Mouse (Mus musculus) cerebellum, adult 2 months (tissue): ENCODE measurements at regions not wholly inside any gene's neighbourhood (a gene's known extent, or its start where the extent isn't known, plus 50 kb on each side); places are given as distances from the start of the nearest gene placed in this dataset.

Source experiments
- CTCF ChIP-seq: fragments of 200-500 bp; IDR thresholded peaks from 2 replicates; pipeline ENCODE4 v1.5.1; 2011; ENCODE audit warnings: low read depth, mild to moderate bottlenecking, control low read depth, low read length, moderate library complexity, borderline replicate concordance; ENCODE audit not compliant: insufficient read depth
- POLR2A ChIP-seq: fragments of 200-500 bp; IDR thresholded peaks from 2 replicates; pipeline ENCODE4 v1.6.1; 2011; ENCODE audit warnings: low read length, control low read depth, borderline replicate concordance; ENCODE audit not compliant: insufficient read depth

DNA sequence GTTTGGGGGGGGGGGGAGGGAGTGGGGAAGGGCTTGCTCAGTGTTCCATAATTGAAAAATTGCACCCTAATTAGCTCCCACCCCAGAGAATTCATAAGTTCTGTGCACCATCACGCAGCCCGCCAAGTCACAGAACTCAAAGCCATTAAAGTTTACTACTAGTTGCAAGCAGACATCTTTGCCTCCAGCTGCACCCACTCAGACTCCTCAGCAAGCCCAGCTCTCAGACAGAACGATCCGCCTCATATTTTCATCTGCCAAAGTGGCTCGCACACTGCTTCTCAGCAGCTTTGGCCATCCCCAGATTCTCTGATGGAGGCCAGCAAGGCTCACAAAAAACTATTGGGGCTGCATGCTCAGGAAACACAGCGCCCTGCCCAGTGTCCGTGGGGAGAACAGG lies 224.4 kb downstream of the Rplp1 start:
- TF ChIP-seq POLR2A (no peak), CTCF (no peak)
